In genomic region chr15:95314121-95314807, GRCm38 (mm10) we compare ENCODE assay signal across 10 mouse cellular contexts.
DNase-seq lines count a peak whose midpoint lies in the region; ATAC-seq and TF ChIP-seq lines count a peak whose summit lies in the region.
"Had no signal": no experiment of that assay in that cellular context is flagged by ENCODE, and none has a peak within 500 bp of the region (broad histone marks: within the 10 kb centered on the region; RNA-seq: fewer than 3 reads in every experiment).

No protein-coding gene starts in this region.

- H3K36me3 ChIP-seq in midbrain, embryonic 15.5 days (replicated peaks) = no peaks in the 10 kb centered on the region
- H3K36me3 ChIP-seq in liver, postnatal 0 days (replicated peaks; ENCODE audit: insufficient read depth, low read length) = no peaks in the 10 kb centered on the region
- H3K36me3 ChIP-seq: lung, embryonic 15.5 days had no signal

- no peak for TF ChIP-seq CTCF in liver, postnatal 0 days (IDR thresholded peaks at IDR 0.05; ENCODE audit: low read depth)

- TF ChIP-seq EP300 in liver, postnatal 0 days (IDR thresholded peaks at IDR 0.05; ENCODE audit: low read depth) = no peak

- no peaks in the 10 kb centered on the region for H3K9me3 ChIP-seq in midbrain, embryonic 15.5 days
- no peaks in the 10 kb centered on the region for H3K9me3 ChIP-seq in liver, postnatal 0 days (ENCODE audit: low read length)
- H3K9me3 ChIP-seq: lung, embryonic 15.5 days had no signal

- peak overlapping the region; percentile 58; the same call in 1 of the 2 replicates for H3K27ac ChIP-seq in midbrain, embryonic 15.5 days
- H3K27ac ChIP-seq in liver, postnatal 0 days (ENCODE audit: low read depth) = no peak overlapping the region
- H3K27ac ChIP-seq: lung, embryonic 15.5 days had no signal

- H3K4me3 ChIP-seq in midbrain, embryonic 15.5 days = no peak overlapping the region
- H3K4me3 ChIP-seq in liver, postnatal 0 days (ENCODE audit: low read depth, low read length) = no peak overlapping the region
- H3K4me3 ChIP-seq: lung, embryonic 15.5 days had no signal

- 0 out of 2 replicates have a peak, but pooled peaks have one; percentile 45 for ATAC-seq in midbrain, embryonic 15.5 days (replicated peaks)
- ATAC-seq in liver, postnatal 0 days = no peak
- ATAC-seq: Patski had no signal

- DNase-seq in adrenal gland, adult 2 months = peak; percentile 11
- DNase-seq in adrenal gland, adult 18-20 months (ENCODE audit: low spot score in 2 of 2) = no peak
- DNase-seq in kidney, postnatal 14 days = peak; percentile 8
- no peak for DNase-seq in kidney, adult 11 months
- DNase-seq in cerebellum, postnatal 25 days = peak; percentile 39 to 55
- DNase-seq in liver, postnatal 0 days = no peak
- DNase-seq in layer of hippocampus, postnatal 25 days (ENCODE audit: extremely low spot score in 1 of 2, low spot score in 1 of 2) = no peak

- H3K9ac ChIP-seq in midbrain, embryonic 15.5 days = no peak overlapping the region
- no peak overlapping the region for H3K9ac ChIP-seq in liver, postnatal 0 days (replicated peaks)
- H3K9ac ChIP-seq: lung, embryonic 15.5 days had no signal

- peaks cover 15% of the 10 kb centered on the region for H3K4me1 ChIP-seq in midbrain, embryonic 15.5 days
- no peaks in the 10 kb centered on the region for H3K4me1 ChIP-seq in liver, postnatal 0 days (ENCODE audit: insufficient read depth)
- H3K4me1 ChIP-seq: lung, embryonic 15.5 days had no signal

- no peak overlapping the region for H3K4me2 ChIP-seq in midbrain, embryonic 15.5 days
- no peak overlapping the region for H3K4me2 ChIP-seq in liver, postnatal 0 days (ENCODE audit: low read depth, low read length)
- H3K4me2 ChIP-seq: lung, embryonic 15.5 days had no signal

- 29% methylated on average over 16 of the region's 16 CpGs for WGBS in midbrain, embryonic 15.5 days
- WGBS in liver, postnatal 0 days (ENCODE audit: insufficient replicate concordance) = 70% methylated on average over 16 of the region's 16 CpGs

- H3K27me3 ChIP-seq in midbrain, embryonic 15.5 days (replicated peaks) = no peaks in the 10 kb centered on the region
- H3K27me3 ChIP-seq in liver, postnatal 0 days (ENCODE audit: insufficient read depth, low read length) = no peaks in the 10 kb centered on the region
- H3K27me3 ChIP-seq: lung, embryonic 15.5 days; Patski had no signal

Comparison
In these comparisons a context has a peak if more than half of its experiments do, and no peak if none do; other contexts are left out.
1. DNase-seq: peak in adrenal gland, adult 2 months (single experiment), kidney, postnatal 14 days (single experiment) and cerebellum, postnatal 25 days (2 of 2); none in adrenal gland, adult 18-20 months (0 of 2), kidney, adult 11 months (single experiment), liver, postnatal 0 days (single experiment) and layer of hippocampus, postnatal 25 days (0 of 2).